Mouse (Mus musculus): ENCODE measurements around the gene Atp2b1. TPM values are rescaled to one million over a fixed set of nuclear protein-coding genes. Genes with fewer than 3 reads are reported as not detected.
A peak's percentile ranks its signal among the peaks of the same experiment; 100 is the strongest.

Atp2b1 gene
- total and polyA plus RNA-seq, 3 experiments, result 25.0 to 41.7 (median 31.7) TPM

DNA sequence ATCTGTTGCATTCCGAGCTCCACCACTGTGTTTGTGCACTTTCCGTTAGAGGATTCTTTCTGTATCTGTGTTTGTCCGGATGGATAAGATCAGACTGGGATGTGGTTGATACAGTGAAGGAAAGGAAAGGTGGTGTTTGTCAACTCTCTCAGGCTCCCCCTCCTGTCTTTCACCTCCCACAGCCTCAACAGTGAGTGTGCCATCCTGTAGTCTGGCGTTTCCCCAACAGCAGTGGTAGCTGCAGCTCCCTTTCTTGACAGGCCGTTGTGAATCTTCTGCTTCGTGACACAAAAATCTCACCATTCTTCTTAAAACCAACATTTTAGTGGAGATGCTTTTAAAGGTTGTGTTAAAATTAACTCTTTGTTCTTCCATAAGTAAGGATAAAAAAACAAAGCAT lies 64.6 kb downstream of the Atp2b1 start:
- dilution Hi-C loops (cut with MboI; ENCODE audit: extremely low pct_ligation_motif_present, extremely low pct_unique_long_range_greater_than_20kb, low sequenced_read_pairs), result no loop called here
- Histone ChIP-seq H3K9me3 (replicated peaks; ENCODE audit: low read length) (no peaks in the 10 kb centered on the region), H3K27me3 (replicated peaks) (no peaks in the 10 kb centered on the region), H3K4me1 (ENCODE audit: control insufficient read depth in 1 of 2, insufficient read depth in 2 of 2) (peaks cover 15 to 63% of the 10 kb centered on the region in 2 experiments), H3K79me2 (replicated peaks; ENCODE audit: control insufficient read depth, extremely low read depth, insufficient read depth, poor library complexity, severe bottlenecking) (peaks cover 26% of the 10 kb centered on the region), H3K27ac (ENCODE audit: insufficient read depth, low read depth) (no peak overlapping the region; the same call in 1 of the 2 replicates), H3K9ac (ENCODE audit: insufficient read depth, low read depth) (no peak overlapping the region), H3K36me3 (replicated peaks in 1 of 2; ENCODE audit: control insufficient read depth in 1 of 2, insufficient read depth in 1 of 2, low read length in 1 of 2) (peaks cover 6 to 35% of the 10 kb centered on the region in 2 experiments), H3K4me3 (replicated peaks in 1 of 3; ENCODE audit: low read depth in 2 of 3, low read length in 2 of 3, poor library complexity in 1 of 3) (no peak overlapping the region), H3K4me2 (ENCODE audit: insufficient read depth, low read depth, poor library complexity, severe bottlenecking) (no peak overlapping the region)
- no peak for DNase-seq (ENCODE audit: extremely low read depth)
- in situ Hi-C loops (cut with MboI; ENCODE audit: low pct_ligation_motif_present, low pct_unique_long_range_greater_than_20kb, low sequenced_read_pairs), result no loop called here
- no peak for TF ChIP-seq MEF2A (IDR thresholded peaks at IDR 0.05; ENCODE audit: borderline replicate concordance, low read depth, low read length)
- TF ChIP-seq MAX (IDR thresholded peaks at IDR 0.05; ENCODE audit: low read length), result no peak
- TF ChIP-seq SMC3 (IDR thresholded peaks at IDR 0.05; ENCODE audit: low read depth, low read length), result no peak
- no peak for TF ChIP-seq HCFC1 (IDR thresholded peaks at IDR 0.05; ENCODE audit: low read depth, low read length)
- no peak for TF ChIP-seq ELF1 (IDR thresholded peaks at IDR 0.05; ENCODE audit: low read depth, low read length)
- TF ChIP-seq EP300 (IDR thresholded peaks at IDR 0.05; ENCODE audit: low read length), result no peak
- TF ChIP-seq ZMIZ1 (IDR thresholded peaks at IDR 0.05; ENCODE audit: low read depth, low read length), result no peak
- no peak for TF ChIP-seq ETS1 (conservative IDR thresholded peaks at IDR 0.05; ENCODE audit: low read depth, low read length)
- no peak for TF ChIP-seq IRF4 (IDR thresholded peaks at IDR 0.05; ENCODE audit: low read depth, low read length)
- no peak for TF ChIP-seq NRF1 (IDR thresholded peaks at IDR 0.05; ENCODE audit: low read depth, low read length)
- TF ChIP-seq CHD1 (IDR thresholded peaks at IDR 0.05; ENCODE audit: low read depth, low read length), result no peak
- TF ChIP-seq ZKSCAN1 (IDR thresholded peaks at IDR 0.05; ENCODE audit: borderline replicate concordance, low read depth, low read length), result no peak
- TF ChIP-seq MYC (IDR thresholded peaks at IDR 0.05; ENCODE audit: low read depth, low read length), result no peak
- no peak for TF ChIP-seq BHLHE40 (IDR thresholded peaks at IDR 0.05; ENCODE audit: low read depth, low read length)
- no peak for TF ChIP-seq PAX5 (IDR thresholded peaks at IDR 0.05; ENCODE audit: low read length)
- no peak for TF ChIP-seq JUN (IDR thresholded peaks at IDR 0.05; ENCODE audit: insufficient read depth, low read depth, low read length)

DNA sequence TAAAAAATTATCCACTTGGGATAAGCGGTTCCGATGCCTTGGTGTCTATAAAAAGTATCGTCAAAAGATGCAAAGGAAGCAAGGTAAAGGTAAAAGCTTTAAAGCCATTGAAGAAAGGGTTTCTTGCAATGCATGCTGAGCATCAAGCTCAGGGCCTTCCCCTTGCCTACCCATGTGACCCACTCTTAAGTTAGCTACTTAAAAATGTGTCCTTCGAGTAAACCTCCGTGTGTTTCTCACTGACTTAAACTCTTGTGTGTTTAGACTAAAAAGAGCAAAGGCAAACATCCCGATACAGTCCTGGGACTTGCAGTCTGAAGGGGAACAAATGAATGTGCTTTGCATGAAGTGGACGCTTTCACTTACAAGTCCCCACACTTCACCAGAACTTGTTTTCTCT lies 65.1 kb downstream of the Atp2b1 start:
- H3K9ac ChIP-seq (ENCODE audit: insufficient read depth, low read depth), result no peak overlapping the region; the same call in 1 of the 2 replicates
- dilution Hi-C loops (cut with MboI; ENCODE audit: extremely low pct_ligation_motif_present, extremely low pct_unique_long_range_greater_than_20kb, low sequenced_read_pairs) (no loop called here), in situ Hi-C loops (cut with MboI; ENCODE audit: low pct_ligation_motif_present, low pct_unique_long_range_greater_than_20kb, low sequenced_read_pairs) (no loop called here)
- no peak overlapping the region for H3K4me3 ChIP-seq (replicated peaks in 1 of 3; ENCODE audit: low read depth in 2 of 3, low read length in 2 of 3, poor library complexity in 1 of 3)
- peaks cover 13 to 58% of the 10 kb centered on the region in 2 experiments for H3K4me1 ChIP-seq (ENCODE audit: control insufficient read depth in 1 of 2, insufficient read depth in 2 of 2)
- H3K36me3 ChIP-seq (replicated peaks in 1 of 2; ENCODE audit: control insufficient read depth in 1 of 2, insufficient read depth in 1 of 2, low read length in 1 of 2), result peaks cover 6 to 40% of the 10 kb centered on the region in 2 experiments
- no peak overlapping the region for H3K27ac ChIP-seq (ENCODE audit: insufficient read depth, low read depth)
- no peaks in the 10 kb centered on the region for H3K27me3 ChIP-seq (replicated peaks)
- peak overlapping the region; percentile 13; the same call in 1 of the 2 replicates for H3K4me2 ChIP-seq (ENCODE audit: insufficient read depth, low read depth, poor library complexity, severe bottlenecking)
- no peak for TF ChIP-seq PAX5 (IDR thresholded peaks at IDR 0.05; ENCODE audit: low read length)
- peak; percentile 21; the same call in 1 of the 2 replicates for TF ChIP-seq MAX (IDR thresholded peaks at IDR 0.05; ENCODE audit: low read length)
- TF ChIP-seq USF1 (IDR thresholded peaks at IDR 0.05; ENCODE audit: low read depth, low read length), result peak; percentile 54
- TF ChIP-seq USF2 (conservative IDR thresholded peaks at IDR 0.05; ENCODE audit: low read depth, low read length), result 0 out of 2 replicates have a peak, but pooled peaks have one; percentile 13
- DNase-seq (ENCODE audit: extremely low read depth), result peak; percentile 21
- peaks cover 23% of the 10 kb centered on the region for H3K79me2 ChIP-seq (replicated peaks; ENCODE audit: control insufficient read depth, extremely low read depth, insufficient read depth, poor library complexity, severe bottlenecking)
- H3K9me3 ChIP-seq (replicated peaks; ENCODE audit: low read length), result no peaks in the 10 kb centered on the region

Data from CH12.LX (cell line).